Mouse (Mus musculus) liver, embryonic 14.5 days (tissue): ENCODE measurements around the gene Gzmn.
"Not testable (repeated sequence)": the region's sequence is repeated elsewhere in the genome, so short reads cannot be mapped to it uniquely, and the experiment has no call there.

ENCODE experiments used
- CTCF ChIP-seq: IDR thresholded peaks from 2 replicates; pipeline ENCODE4 v1.5.1; 2016; ENCODE audit warnings: antibody characterized with exemption, low read depth, control low read depth
- EP300 ChIP-seq: IDR thresholded peaks from 2 replicates; pipeline ENCODE4 v1.6.1; 2016; ENCODE audit warnings: antibody characterized with exemption, low read depth

DNA sequence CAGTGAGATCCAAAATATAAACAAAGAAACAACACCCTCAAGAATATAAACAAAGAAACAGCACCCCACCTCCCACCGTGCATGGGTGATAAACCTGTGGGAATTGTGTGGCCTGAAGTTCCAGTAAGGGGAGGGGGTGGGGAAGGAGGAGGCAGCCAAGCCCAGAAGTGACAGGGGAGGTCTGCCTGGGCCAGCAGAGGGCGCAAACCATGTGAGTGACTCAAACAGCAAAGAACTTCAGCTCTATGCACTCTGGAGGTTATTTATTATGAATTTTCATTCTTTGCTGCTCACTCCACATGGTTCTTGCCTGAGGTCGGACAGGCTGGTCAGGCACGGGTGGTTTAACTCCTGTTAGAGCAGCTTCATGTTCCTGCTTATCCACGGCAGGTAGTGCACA lies 30.6 kb upstream of the Gzmn start:
- TF ChIP-seq CTCF, result peak; percentile 63
- not testable (repeated sequence) for TF ChIP-seq EP300
